Mouse (Mus musculus): ENCODE results near the gene Gm10251.
"Not testable (repeated sequence)": the region's sequence is repeated elsewhere in the genome, so short reads cannot be mapped to it uniquely, and the experiment has no call there.

Gene Gm10251

GRCm38 (mm10) chr14:6684070-6684469 lies at the start of gene Gm10251:
Gm10251 (minus strand) TSS chr14:6684170.
- TF ChIP-seq GATA4 (IDR thresholded peaks at IDR 0.05; ENCODE audit: insufficient replicate concordance, low read length): not testable (repeated sequence)

- not testable (repeated sequence) for TF ChIP-seq GATA4 (IDR thresholded peaks at IDR 0.05; ENCODE audit: insufficient replicate concordance, low read length)
Measured at GRCm38 (mm10) chr14:6720151-6720550, 36.2 kb upstream of the Gm10251 start, which contains the start of gene Gm8050. Gm8050 (minus strand) TSS chr14:6720251.

- not testable (repeated sequence) for TF ChIP-seq GATA4 (IDR thresholded peaks at IDR 0.05; ENCODE audit: insufficient replicate concordance, low read length)
Measured at GRCm38 (mm10) chr14:6622318-6622717, 61.7 kb downstream of the Gm10251 start, which contains the start of gene Gm3460. Gm3460 (minus strand) TSS chr14:6622418.

DNA sequence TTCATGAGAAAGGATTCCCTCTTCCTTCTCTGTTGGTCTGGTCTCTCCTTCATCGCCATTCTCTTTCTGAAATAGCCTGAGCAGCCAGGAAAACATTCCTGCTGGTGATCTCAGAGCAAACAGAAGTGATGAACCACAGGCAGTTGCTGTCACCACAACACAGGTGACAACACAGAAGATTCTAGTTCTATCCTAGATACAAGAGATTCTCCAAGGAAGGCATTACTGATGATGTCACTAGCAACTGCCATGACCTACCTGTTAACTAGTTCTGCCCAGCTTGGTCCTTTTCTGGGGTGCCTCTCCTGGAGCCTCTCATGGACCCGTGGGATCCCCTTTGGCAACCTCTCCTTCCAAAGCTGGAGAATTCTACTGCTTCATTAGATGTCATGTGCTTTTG lies 93.5 kb downstream of the Gm10251 start, which contains the start of gene Gm3629:
Gm3629 (minus strand) TSS at position 101 of the 400 bp plus-strand sequence.
- not testable (repeated sequence) for TF ChIP-seq GATA4 (IDR thresholded peaks at IDR 0.05; ENCODE audit: insufficient replicate concordance, low read length)

Measured in liver, adult (tissue).